Mouse (Mus musculus): ENCODE results near the gene Ubtfl1. TPM values are rescaled to one million over a fixed set of nuclear protein-coding genes. Genes with fewer than 3 reads are reported as not detected.

The Ubtfl1 gene
- total and polyA plus RNA-seq, 2 experiments from 2014 or later: not detected

- Histone ChIP-seq H3K9ac (no peak overlapping the region), H3K27ac (ENCODE audit: low read depth, low read length) (no peak overlapping the region), H3K27me3 (ENCODE audit: insufficient read depth, low read length) (no peaks in the 10 kb centered on the region), H3K4me3 (ENCODE audit: low read depth, low read length) (no peak overlapping the region), H3K4me2 (ENCODE audit: low read depth) (no peak overlapping the region), H3K9me3 (ENCODE audit: low read length) (no peaks in the 10 kb centered on the region; the same call in 1 of the 2 replicates), H3K36me3 (ENCODE audit: insufficient read depth) (peaks cover 47% of the 10 kb centered on the region), H3K4me1 (ENCODE audit: insufficient read depth) (no peaks in the 10 kb centered on the region)
- DNase-seq (no peak), ATAC-seq (no peak)
- no peak for TF ChIP-seq CTCF (IDR thresholded peaks at IDR 0.05; ENCODE audit: low read depth)
- 70% methylated on average over 4 of the region's 4 CpGs for WGBS
Observed at GRCm38 (mm10) chr9:18456520-18456919, 52.3 kb downstream of the Ubtfl1 start.

Small RNA genes within 50 kb of the gene (microRNA-seq; reads per million reads assigned to microRNA genes)
- 0 reads per million in 2 experiments for gene Gm22854

Other genes starting within 250 kb of the Ubtfl1 start
- gene Chordc1, start 112.3 kb upstream of the Ubtfl1 start, total RNA-seq (2014; rRNA removed): 40.2 and 46.0 TPM in 2 replicates
- 47.6 and 60.9 TPM in 2 replicates for gene Chordc1, start 112.3 kb upstream of the Ubtfl1 start, polyA plus RNA-seq (2015; fragmentation: Nextera tagmentation; extraction: Ambion mirVana)
- gene Naalad2, start 1.4 kb upstream of the Ubtfl1 start, total RNA-seq (2014; rRNA removed): 1.7 TPM in 2 replicates
- gene Naalad2, start 1.4 kb upstream of the Ubtfl1 start, polyA plus RNA-seq (2015; fragmentation: Nextera tagmentation; extraction: Ambion mirVana): 0.55 and 0.86 TPM in 2 replicates
- gene Mbd3l2, start 26.2 kb downstream of the Ubtfl1 start, total RNA-seq (2014; rRNA removed): not detected in 2 replicates
- gene Mbd3l2, start 26.2 kb downstream of the Ubtfl1 start, polyA plus RNA-seq (2015; fragmentation: Nextera tagmentation; extraction: Ambion mirVana): 0.15 TPM in 1 of 2 replicates, not detected in the other
- gene Zfp558, start 73.8 kb downstream of the Ubtfl1 start, total RNA-seq (2014; rRNA removed): 39.6 and 60.1 TPM in 2 replicates
- gene Zfp558, start 73.8 kb downstream of the Ubtfl1 start, polyA plus RNA-seq (2015; fragmentation: Nextera tagmentation; extraction: Ambion mirVana): 22.8 and 26.0 TPM in 2 replicates
- not detected in 2 replicates for gene Mbd3l1, start 73.9 kb downstream of the Ubtfl1 start, total RNA-seq (2014; rRNA removed)
- gene Mbd3l1, start 73.9 kb downstream of the Ubtfl1 start, polyA plus RNA-seq (2015; fragmentation: Nextera tagmentation; extraction: Ambion mirVana): not detected in 2 replicates

Measured in forebrain, postnatal 0 days (tissue).